Mouse (Mus musculus) MEL (cell line): ENCODE measurements around the gene Myo15b. TPM values are rescaled to one million over a fixed set of nuclear protein-coding genes. Genes with fewer than 3 reads are reported as not detected.

Source experiments
- DNase-seq: peaks from one replicate; pipeline ENCODE4 v3.0.0; 2011; ENCODE audit warnings: low read depth, low spot score
- H3K27ac ChIP-seq: 2 replicates; pipeline ENCODE4 v1.5.1; 2012; ENCODE audit warnings: low read depth, mild to moderate bottlenecking, control low read depth, low read length, moderate library complexity; ENCODE audit not compliant: control insufficient read depth
- H3K27me3 ChIP-seq, 2 experiments: fragments of 150-350 bp in 1 of 2; sonication (generic) in 1 of 2; 2 replicates each; pipeline ENCODE4 v1.6.1; 2012; ENCODE audit warnings: low read length in 2 of 2, mild to moderate bottlenecking in 2 of 2, improper control_type of control experiment in 1 of 2, moderate library complexity in 1 of 2; ENCODE audit not compliant: insufficient read depth in 2 of 2, control insufficient read depth in 1 of 2
- H3K36me3 ChIP-seq, 2 experiments: 2 replicates each; pipeline ENCODE4 v1.6.1; 2012 to 2014; ENCODE audit warnings: low read length in 2 of 2, improper control_type of control experiment in 1 of 2, inconsistent platforms in 1 of 2, mild to moderate bottlenecking in 1 of 2; ENCODE audit not compliant: insufficient read depth in 2 of 2, control insufficient read depth in 1 of 2
- H3K4me1 ChIP-seq, 2 experiments: fragments of 150-350 bp in 1 of 2; sonication (generic) in 1 of 2; 2 replicates each; pipeline ENCODE4 v1.6.1; 2012; ENCODE audit warnings: low read length in 2 of 2, improper control_type of control experiment in 1 of 2, mild to moderate bottlenecking in 1 of 2; ENCODE audit not compliant: insufficient read depth in 2 of 2, control insufficient read depth in 1 of 2
- H3K4me3 ChIP-seq, 2 experiments: fragments of 150-350 bp in 1 of 2; sonication (generic) in 1 of 2; 2 replicates each; pipeline ENCODE4 v1.5.1; 2012; ENCODE audit warnings: low read depth in 2 of 2, low read length in 2 of 2, mild to moderate bottlenecking in 2 of 2, moderate library complexity in 2 of 2, control low read depth in 1 of 2, improper control_type of control experiment in 1 of 2; ENCODE audit not compliant: control insufficient read depth in 1 of 2, insufficient read depth in 1 of 2
- H3K79me2 ChIP-seq: 2 replicates; pipeline ENCODE4 v1.6.1; 2012; ENCODE audit warnings: mild to moderate bottlenecking, low read length, moderate library complexity; ENCODE audit not compliant: control insufficient read depth, poor library complexity, insufficient read depth
- H3K9ac ChIP-seq: 2 replicates; pipeline ENCODE4 v1.6.1; 2012; ENCODE audit warnings: low read depth, mild to moderate bottlenecking, control low read depth, low read length, moderate library complexity; ENCODE audit not compliant: control insufficient read depth, poor library complexity, severe bottlenecking
- H3K9me3 ChIP-seq: fragments of 150-350 bp; sonication (generic); replicated peaks from 2 replicates; pipeline ENCODE4 v1.6.1; 2012; ENCODE audit warnings: mild to moderate bottlenecking, low read length, improper control_type of control experiment, moderate library complexity; ENCODE audit not compliant: insufficient read depth
- CHD1 ChIP-seq: IDR thresholded peaks from 2 replicates; pipeline ENCODE4 v1.6.1; 2012; ENCODE audit warnings: low read depth, mild to moderate bottlenecking, inconsistent platforms, low read length, improper control_type of control experiment
- CHD2 ChIP-seq: IDR thresholded peaks from 2 replicates; pipeline ENCODE4 v1.6.1; 2011; ENCODE audit warnings: low read length, improper control_type of control experiment
- CTCF ChIP-seq, 3 experiments: IDR thresholded peaks in 2 of 3; conservative IDR thresholded peaks in 1 of 3; 2 replicates each; pipeline ENCODE4 v1.5.1; 2011 to 2012; ENCODE audit warnings: low read length in 3 of 3, low read depth in 2 of 3, mild to moderate bottlenecking in 2 of 3, improper control_type of control experiment in 1 of 3, inconsistent platforms in 1 of 3, mixed read lengths in 1 of 3, moderate library complexity in 1 of 3; ENCODE audit not compliant: control insufficient read depth in 1 of 3, insufficient read depth in 1 of 3, poor library complexity in 1 of 3, severe bottlenecking in 1 of 3
- ELF1 ChIP-seq: IDR thresholded peaks from 2 replicates; pipeline ENCODE4 v1.6.1; 2014; ENCODE audit warnings: low read depth, mild to moderate bottlenecking, inconsistent platforms, low read length, improper control_type of control experiment, moderate library complexity
- ETS1 ChIP-seq: IDR thresholded peaks from 2 replicates; pipeline ENCODE4 v1.6.1; 2012; ENCODE audit warnings: low read depth, mild to moderate bottlenecking, inconsistent platforms, low read length, improper control_type of control experiment, moderate library complexity
- GABPA ChIP-seq: IDR thresholded peaks from 2 replicates; pipeline ENCODE4 v1.6.1; 2012; ENCODE audit warnings: low read depth, mild to moderate bottlenecking, inconsistent platforms, low read length, improper control_type of control experiment, moderate library complexity
- GATA1 ChIP-seq: IDR thresholded peaks from 2 replicates; pipeline ENCODE4 v1.6.1; 2011; ENCODE audit warnings: low read depth, low read length, improper control_type of control experiment
- HCFC1 ChIP-seq: IDR thresholded peaks from 2 replicates; pipeline ENCODE4 v1.6.1; 2012; ENCODE audit warnings: low read depth, mild to moderate bottlenecking, inconsistent platforms, low read length, improper control_type of control experiment, moderate library complexity
- KAT2A ChIP-seq: conservative IDR thresholded peaks from 2 replicates; pipeline ENCODE4 v1.6.1; 2012; ENCODE audit warnings: low read depth, low read length, improper control_type of control experiment, inconsistent platforms
- MAFK ChIP-seq: IDR thresholded peaks from 2 replicates; pipeline ENCODE4 v1.6.1; 2011; ENCODE audit warnings: low read depth, mild to moderate bottlenecking, low read length, improper control_type of control experiment, borderline replicate concordance
- MEF2A ChIP-seq: IDR thresholded peaks from 2 replicates; pipeline ENCODE4 v1.6.1; 2014; ENCODE audit warnings: low read depth, mild to moderate bottlenecking, inconsistent platforms, low read length, improper control_type of control experiment; ENCODE audit not compliant: poor library complexity, insufficient replicate concordance, severe bottlenecking; ENCODE audit errors: extremely low read depth
- MXI1 ChIP-seq: IDR thresholded peaks from 2 replicates; pipeline ENCODE4 v1.6.1; 2011; ENCODE audit warnings: mild to moderate bottlenecking, low read depth, low read length, improper control_type of control experiment
- NRF1 ChIP-seq: IDR thresholded peaks from 2 replicates; pipeline ENCODE4 v1.6.1; 2014; ENCODE audit warnings: low read depth, mild to moderate bottlenecking, inconsistent platforms, low read length, improper control_type of control experiment, moderate library complexity; ENCODE audit not compliant: poor library complexity, insufficient read depth, severe bottlenecking
- POLR2A ChIP-seq, 2 experiments: IDR thresholded peaks; 2 replicates each; pipeline ENCODE4 v1.6.1; 2011 to 2012; ENCODE audit warnings: low read length in 2 of 2, mild to moderate bottlenecking in 2 of 2, control low read depth in 1 of 2, improper control_type of control experiment in 1 of 2, low read depth in 1 of 2, moderate library complexity in 1 of 2; ENCODE audit not compliant: control insufficient read depth in 1 of 2, insufficient read depth in 1 of 2, poor library complexity in 1 of 2
- POLR2AphosphoS2 ChIP-seq: IDR thresholded peaks from 2 replicates; pipeline ENCODE4 v1.6.1; 2011; ENCODE audit warnings: low read length, improper control_type of control experiment
- RAD21 ChIP-seq: IDR thresholded peaks from 2 replicates; pipeline ENCODE4 v1.6.1; 2011; ENCODE audit warnings: mild to moderate bottlenecking, low read depth, low read length, improper control_type of control experiment
- RCOR1 ChIP-seq: IDR thresholded peaks from 2 replicates; pipeline ENCODE4 v1.6.1; 2012; ENCODE audit warnings: low read depth, mild to moderate bottlenecking, inconsistent platforms, low read length, improper control_type of control experiment
- SIN3A ChIP-seq: IDR thresholded peaks from 2 replicates; pipeline ENCODE4 v1.6.1; 2012; ENCODE audit warnings: low read length, improper control_type of control experiment, inconsistent platforms
- TBP ChIP-seq: IDR thresholded peaks from 2 replicates; pipeline ENCODE4 v1.8.0; 2011; ENCODE audit warnings: low read depth, low read length, improper control_type of control experiment
- TCF12 ChIP-seq: IDR thresholded peaks from 2 replicates; pipeline ENCODE4 v1.6.1; 2014; ENCODE audit warnings: low read depth, mild to moderate bottlenecking, inconsistent platforms, low read length, improper control_type of control experiment, moderate library complexity
- USF1 ChIP-seq: IDR thresholded peaks from 2 replicates; pipeline ENCODE4 v1.6.1; 2014; ENCODE audit warnings: low read depth, mild to moderate bottlenecking, inconsistent platforms, low read length, improper control_type of control experiment, moderate library complexity
- ZKSCAN1 ChIP-seq: IDR thresholded peaks from 2 replicates; pipeline ENCODE4 v1.6.1; 2012; ENCODE audit warnings: low read depth, mild to moderate bottlenecking, inconsistent platforms, low read length, improper control_type of control experiment, moderate library complexity
- ZMIZ1 ChIP-seq: IDR thresholded peaks from 2 replicates; pipeline ENCODE4 v1.6.1; 2012; ENCODE audit warnings: low read depth, mild to moderate bottlenecking, inconsistent platforms, low read length, improper control_type of control experiment, moderate library complexity
- ZNF384 ChIP-seq: IDR thresholded peaks from 2 replicates; pipeline ENCODE4 v1.6.1; 2012; ENCODE audit warnings: low read depth, mild to moderate bottlenecking, inconsistent platforms, low read length, improper control_type of control experiment
- polyA plus RNA-seq, 2 experiments: library from polyadenylated mRNA; stranded (reverse) in 1 of 2; unstranded in 1 of 2; fragments of >175 nt in 1 of 2; fragments of >200 nt in 1 of 2; gene quantifications; 2 replicates each; pipeline versions ENCODE4 v1.2.1 to v1.2.4; 2012; ENCODE audit warnings: low replicate concordance in 2 of 2, low read depth in 1 of 2; ENCODE audit not compliant: insufficient read length in 2 of 2, insufficient read depth in 1 of 2, missing spikeins in 1 of 2
- total RNA-seq: library from RNA; depleted of rRNA; stranded (reverse); fragments of 300-350 nt; gene quantifications from 2 replicates; pipeline ENCODE4 v1.2.3, GENCODE M21; 2012; rRNA removed

The Myo15b gene
- total RNA-seq (1.3 and 1.5 TPM in 2 replicates), polyA plus RNA-seq (1 to 10 TPM in 1 of 2 experiments, not detected in 1; 3.2 TPM)

DNA sequence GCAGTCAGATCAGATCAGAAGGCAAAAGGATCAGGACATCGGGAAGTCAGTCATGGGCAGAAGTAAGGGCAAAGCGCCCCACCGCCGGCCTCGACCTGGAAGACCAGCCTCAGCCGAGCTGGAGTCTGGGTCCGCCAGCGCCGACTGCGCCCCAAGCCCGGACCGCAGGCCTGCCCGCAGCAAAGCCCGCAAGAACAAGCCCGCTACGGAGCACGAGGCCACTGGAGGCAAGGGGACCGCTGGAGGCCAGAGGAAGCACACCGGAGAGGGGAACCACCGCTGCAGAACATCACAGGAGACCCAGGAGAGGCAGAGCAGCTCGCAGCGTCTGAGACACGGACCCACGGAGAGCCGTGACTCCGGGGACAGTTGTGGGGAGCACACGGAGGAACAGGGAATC, at the start of gene Myo15b:
Gene Myo15b, plus strand, starts transcription at position 53 of the 400 bp plus-strand sequence.
- Histone ChIP-seq H3K9me3 (no peaks in the 10 kb centered on the region), H3K9ac (no peak within 1 kb of the TSS), H3K27ac (no peak within 1 kb of the TSS), H3K4me1 (no peaks in the 10 kb centered on the region), H3K27me3 (no peaks in the 10 kb centered on the region)
- DNase-seq = no peak
- no peak for TF ChIP-seq CTCF (IDR thresholded peaks at IDR 0.05 in 2 of 3, conservative IDR thresholded peaks at IDR 0.05 in 1 of 3; ENCODE audit: control insufficient read depth in 1 of 3, insufficient read depth in 1 of 3, low read depth in 2 of 3, low read length in 3 of 3, poor library complexity in 1 of 3, severe bottlenecking in 1 of 3)
- TF ChIP-seq TBP = no peak
- TF ChIP-seq ZKSCAN1 = no peak
- TF ChIP-seq MAFK = no peak
- no peak for TF ChIP-seq ZNF384
- TF ChIP-seq MEF2A = no peak
- TF ChIP-seq CHD2 = no peak
- no peak for TF ChIP-seq ETS1
- TF ChIP-seq TCF12 = no peak
- TF ChIP-seq RCOR1 = no peak
- no peak for TF ChIP-seq GATA1
- TF ChIP-seq POLR2AphosphoS2 = no peak
- TF ChIP-seq KAT2A = no peak
- TF ChIP-seq HCFC1 = no peak
- TF ChIP-seq NRF1 = no peak
- no peak for TF ChIP-seq GABPA
- no peak for TF ChIP-seq SIN3A
- no peak for TF ChIP-seq MXI1
- TF ChIP-seq ELF1 = no peak
- TF ChIP-seq, all 39 proteins: peak for 0
- no peaks in the 10 kb centered on the region for H3K79me2 ChIP-seq
- no peaks in the 10 kb centered on the region for H3K36me3 ChIP-seq
- H3K4me3 ChIP-seq = no peak within 1 kb of the TSS

DNA sequence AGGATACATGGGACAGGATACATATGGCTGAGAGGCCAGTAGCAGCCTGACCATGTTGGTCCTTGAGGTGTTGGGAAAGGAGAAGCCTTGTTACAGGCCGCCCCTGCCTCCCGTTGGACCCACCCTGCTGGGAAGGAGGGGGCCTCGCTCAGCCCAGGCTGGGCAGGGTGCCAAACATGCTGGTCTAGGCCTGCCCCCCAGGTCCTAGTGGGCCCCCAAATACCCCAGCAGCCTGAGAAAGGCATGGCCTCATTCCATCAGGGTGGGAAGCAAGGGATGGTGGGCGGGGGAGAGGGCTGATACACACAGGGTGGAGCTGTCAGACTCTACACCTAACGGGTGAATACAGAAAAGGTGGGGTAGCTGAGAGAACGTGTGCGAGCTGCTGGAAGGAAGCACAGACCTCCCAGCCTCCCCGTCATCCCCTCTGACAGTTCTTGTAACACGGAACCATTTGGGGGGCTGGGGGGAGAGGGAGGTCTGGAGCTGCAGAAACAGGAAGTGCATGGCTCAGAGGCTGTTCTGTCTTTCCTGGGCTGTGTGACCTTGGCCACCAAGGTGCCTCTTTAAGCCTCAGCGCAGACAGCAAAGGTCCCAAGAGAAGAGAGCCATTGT, 49.4 kb upstream of the Myo15b start:
- peak; percentile 60 for DNase-seq
- no peaks in the 10 kb centered on the region for H3K9me3 ChIP-seq
- H3K27ac ChIP-seq = no peak overlapping the region
- H3K36me3 ChIP-seq = peaks cover 0 to 6% of the 10 kb centered on the region in 2 experiments; a peak in 2 of 4 replicates
- TF ChIP-seq ZMIZ1 (no peak), ELF1 (peak; percentile 35; the same call in 1 of the 2 replicates), POLR2A (IDR thresholded peaks at IDR 0.05; ENCODE audit: control insufficient read depth in 1 of 2, insufficient read depth in 1 of 2, low read depth in 1 of 2, low read length in 2 of 2, poor library complexity in 1 of 2) (no peak), USF1 (no peak), RAD21 (no peak), CHD1 (no peak)
- H3K4me3 ChIP-seq = no peak overlapping the region
- H3K4me1 ChIP-seq = peaks cover 0 to 15% of the 10 kb centered on the region in 2 experiments; a peak in 3 of 4 replicates
- H3K9ac ChIP-seq = peak overlapping the region; percentile 18; the same call in 1 of the 2 replicates
- no peaks in the 10 kb centered on the region for H3K27me3 ChIP-seq
- peaks cover 7% of the 10 kb centered on the region for H3K79me2 ChIP-seq
